Mouse (Mus musculus) layer of hippocampus, adult 8-10 months (tissue): ENCODE results near the gene Lrrc61. TPM values are rescaled to one million over a fixed set of nuclear protein-coding genes. Genes with fewer than 3 reads are reported as not detected.
"Not testable (repeated sequence)": the region's sequence is repeated elsewhere in the genome, so short reads cannot be mapped to it uniquely, and the experiment has no call there.

Source experiments
- DNase-seq, 2 experiments: peaks; one replicate each; pipeline ENCODE4 v3.0.0; 2022; ENCODE audit warnings: low spot score in 2 of 2
- total RNA-seq, 4 experiments: library from RNA; stranded (reverse); gene quantifications; 2 replicates each; pipeline ENCODE4 v1.2.4; 2022

Gene Lrrc61
- 10 to 100 TPM; 33.0 to 38.0 (median 35.2) TPM for total RNA-seq

DNA sequence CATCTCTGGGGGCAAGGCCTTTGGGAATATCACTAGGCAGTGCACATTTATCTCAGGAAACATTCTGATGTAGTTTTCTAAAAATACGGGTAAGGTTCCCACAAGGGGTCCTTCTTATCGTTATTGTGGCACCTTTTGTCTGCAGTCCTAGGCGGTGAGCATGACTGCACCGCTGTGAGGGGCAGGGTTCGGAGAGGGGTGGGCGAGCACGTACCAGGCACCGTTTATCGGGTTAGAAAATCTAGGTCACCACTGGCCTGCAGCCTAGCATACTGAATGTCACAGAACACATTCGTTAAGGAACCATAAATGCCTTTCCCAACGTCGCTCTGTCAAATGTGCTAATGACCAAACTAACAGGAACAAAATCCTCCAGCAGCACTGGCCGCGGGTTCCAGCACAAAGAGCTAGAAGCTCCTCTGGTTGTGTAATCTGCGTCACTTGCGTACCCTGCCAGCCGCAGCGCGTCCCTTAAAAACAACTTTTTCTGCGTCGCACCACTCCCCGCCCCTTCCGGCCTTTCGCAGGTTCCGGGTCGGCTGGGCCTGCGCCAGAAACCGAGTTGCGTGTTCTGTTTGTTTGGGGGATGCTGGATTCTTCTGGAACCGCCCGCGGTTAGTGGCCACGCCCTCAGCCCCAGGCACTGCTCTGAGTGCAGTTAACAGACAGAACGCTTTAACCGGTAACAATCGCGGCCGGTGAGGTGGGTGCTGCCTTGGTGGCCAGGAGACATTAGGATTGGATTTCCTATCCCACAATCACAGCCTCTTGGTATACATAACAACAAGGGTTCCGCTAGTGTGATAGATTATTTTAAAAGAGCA, at the start of gene Lrrc61:
Gene Lrrc61 (plus strand): TSS at position 517 of the 824 bp plus-strand sequence.
- peak; percentile 96 to 98 for DNase-seq

DNA sequence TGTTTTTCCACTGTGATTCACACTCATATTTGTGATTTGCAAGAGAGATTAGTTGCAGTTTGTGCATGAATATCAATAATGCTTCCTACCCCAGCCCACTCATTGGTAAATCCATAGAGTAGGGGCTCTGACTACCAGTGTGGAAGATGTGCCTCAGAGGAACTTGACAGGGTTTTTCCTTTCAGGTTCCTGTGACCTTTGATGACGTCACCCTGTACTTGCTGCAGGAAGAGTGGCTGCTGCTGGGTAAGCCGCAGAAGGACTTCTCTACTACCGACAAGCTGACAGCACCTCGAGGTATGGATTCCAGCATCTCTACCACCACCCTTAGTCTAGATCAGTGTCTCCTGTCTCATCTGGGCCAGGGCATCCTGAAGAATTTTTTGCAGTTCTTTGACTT, 46.5 kb upstream of the Lrrc61 start:
- DNase-seq = no peak

DNA sequence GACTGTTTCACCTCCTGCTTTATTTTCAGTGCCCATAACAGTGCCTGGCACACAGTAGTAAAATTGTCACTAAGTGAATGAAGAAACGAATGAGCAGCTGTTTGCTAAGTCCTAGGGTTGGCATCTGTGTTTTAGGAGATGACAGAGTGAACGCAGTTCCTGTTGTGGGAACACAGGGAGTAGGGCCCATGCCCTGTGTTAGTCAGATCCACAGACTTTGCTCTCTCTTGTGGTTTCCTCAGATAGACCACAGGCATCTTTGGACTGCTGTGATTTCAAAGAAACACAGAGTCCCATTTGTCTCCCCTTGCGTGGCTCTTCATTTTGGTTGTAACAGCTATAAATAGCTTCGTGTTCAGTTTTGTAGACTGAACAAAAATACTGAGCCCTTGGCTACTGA, 44.2 kb upstream of the Lrrc61 start:
- no peak for DNase-seq

DNA sequence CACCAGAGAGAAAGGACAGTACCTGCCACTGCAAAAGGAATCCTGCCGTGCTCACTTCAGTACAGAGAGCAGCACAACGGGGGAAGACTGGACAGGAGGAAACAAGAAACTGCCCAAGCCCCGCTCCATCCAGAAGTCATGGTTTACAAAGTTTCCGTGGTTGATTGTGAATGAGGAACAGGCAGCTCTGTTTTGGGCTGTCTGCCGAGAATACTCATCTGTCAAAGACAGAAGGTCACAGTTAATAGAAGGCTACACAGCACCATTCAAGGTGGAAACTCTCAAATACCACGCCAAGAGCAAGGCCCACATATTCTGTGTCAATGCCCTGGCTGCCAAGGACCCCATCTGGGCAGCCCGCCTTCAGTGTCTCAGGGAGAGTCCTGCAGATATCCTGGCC, 42.7 kb upstream of the Lrrc61 start:
- no peak for DNase-seq

DNA sequence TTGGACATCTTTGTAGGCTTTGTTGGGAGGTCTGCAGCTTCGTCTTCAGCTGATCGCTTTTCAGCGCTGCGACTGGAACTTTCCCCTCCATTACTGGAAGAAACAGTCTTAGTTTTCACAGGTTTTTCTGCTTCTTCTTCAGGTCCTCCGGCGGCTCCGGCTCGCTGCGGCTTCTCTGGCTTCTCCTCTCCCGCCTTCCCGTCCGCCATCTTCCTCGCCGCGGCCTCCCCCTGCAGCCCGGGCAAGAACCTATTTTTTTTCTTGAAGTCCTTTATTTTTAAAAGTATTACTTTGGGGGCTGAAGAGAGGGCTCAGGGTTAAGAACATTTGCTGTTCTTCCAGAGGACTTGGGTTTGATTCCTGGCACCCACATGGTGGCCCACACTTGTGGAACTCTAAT, 29.7 kb upstream of the Lrrc61 start:
- not testable (repeated sequence) for DNase-seq

DNA sequence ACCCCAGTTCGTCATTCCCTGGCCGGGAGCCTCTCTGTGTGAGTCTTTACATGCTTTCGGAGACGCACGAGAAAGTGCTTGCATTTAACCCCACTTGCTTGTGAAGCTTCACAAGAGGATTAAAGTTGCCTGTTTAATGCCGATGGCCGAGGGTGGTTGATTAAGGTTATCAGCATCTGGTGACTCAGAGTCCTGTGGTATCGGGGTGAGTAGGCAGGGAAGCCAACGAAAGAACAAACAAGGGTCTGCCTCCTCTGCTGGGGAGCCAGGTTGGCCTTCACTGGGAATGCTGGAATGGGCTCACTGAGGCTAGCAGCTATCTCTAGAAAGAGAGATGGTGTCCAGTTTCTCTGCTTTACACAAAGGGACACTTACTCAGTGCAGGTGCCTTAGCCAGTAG, 26.7 kb upstream of the Lrrc61 start:
- no peak for DNase-seq

DNA sequence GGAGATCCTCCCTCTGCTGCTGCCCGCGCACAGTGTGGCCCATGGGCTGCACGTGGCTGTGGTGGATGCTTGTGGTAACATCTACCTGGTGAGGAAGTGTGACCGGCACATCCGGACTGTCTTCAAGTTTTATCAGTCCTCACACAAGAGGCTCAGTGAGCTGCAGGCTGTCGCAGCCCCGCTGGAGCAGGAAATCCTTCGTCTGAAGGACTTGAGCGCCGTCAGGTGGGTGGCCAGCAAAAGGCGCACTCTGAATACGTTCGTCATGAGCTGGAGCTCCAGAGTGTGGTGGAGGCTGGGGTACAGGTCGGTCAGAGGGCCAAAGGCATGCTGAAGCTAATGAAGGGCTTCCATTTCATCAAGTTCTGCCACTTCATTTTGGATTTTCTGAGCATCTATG, 25.3 kb upstream of the Lrrc61 start:
- no peak for DNase-seq

DNA sequence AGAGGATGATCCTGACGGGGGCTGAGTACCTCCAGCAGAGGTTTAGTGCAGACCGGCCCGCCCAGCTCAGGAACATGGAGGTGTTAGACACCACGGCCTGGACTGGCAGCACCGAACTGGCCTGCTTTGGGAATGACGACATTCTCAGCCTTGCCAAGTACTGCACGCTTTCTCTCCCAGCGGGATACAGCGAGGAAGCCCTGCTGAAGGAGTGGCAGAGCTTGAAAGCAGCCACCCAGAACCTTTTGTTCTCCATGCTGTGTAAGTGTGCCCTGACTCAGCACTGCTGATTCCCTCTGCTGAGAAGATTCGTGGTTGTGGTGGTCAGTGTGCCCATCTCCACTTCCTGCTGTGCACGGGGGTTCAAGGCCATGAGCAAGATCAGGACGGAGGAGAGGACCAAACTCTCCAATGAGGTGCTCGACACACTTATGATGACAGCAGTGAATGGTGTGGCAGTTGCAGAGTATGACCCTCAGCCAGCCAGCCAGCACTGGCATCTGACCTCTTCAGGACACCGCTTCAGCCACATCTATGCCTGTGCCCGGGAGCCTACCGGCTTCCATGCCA, 24.6 kb upstream of the Lrrc61 start:
- no peak for DNase-seq

DNA sequence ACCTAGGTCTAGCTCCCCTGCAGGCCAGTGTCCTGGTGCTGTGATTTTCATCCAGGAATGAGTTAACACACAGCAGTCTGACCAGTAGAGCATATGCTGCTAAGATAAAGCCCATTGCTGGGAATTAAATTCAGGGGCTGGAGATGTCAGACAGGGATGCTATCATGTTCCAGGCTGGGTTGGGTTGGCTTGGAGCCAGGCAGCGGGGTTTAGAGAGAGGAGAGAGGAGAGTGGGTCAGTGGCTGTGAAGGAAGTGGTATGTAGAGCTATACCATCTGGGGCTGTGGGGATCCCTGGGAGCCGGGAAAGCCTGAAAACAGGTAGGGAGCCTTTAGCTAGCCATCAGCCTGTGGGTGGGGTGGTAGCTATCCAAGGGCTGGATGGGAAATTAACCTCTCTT, 23.7 kb upstream of the Lrrc61 start:
- no peak for DNase-seq

DNA sequence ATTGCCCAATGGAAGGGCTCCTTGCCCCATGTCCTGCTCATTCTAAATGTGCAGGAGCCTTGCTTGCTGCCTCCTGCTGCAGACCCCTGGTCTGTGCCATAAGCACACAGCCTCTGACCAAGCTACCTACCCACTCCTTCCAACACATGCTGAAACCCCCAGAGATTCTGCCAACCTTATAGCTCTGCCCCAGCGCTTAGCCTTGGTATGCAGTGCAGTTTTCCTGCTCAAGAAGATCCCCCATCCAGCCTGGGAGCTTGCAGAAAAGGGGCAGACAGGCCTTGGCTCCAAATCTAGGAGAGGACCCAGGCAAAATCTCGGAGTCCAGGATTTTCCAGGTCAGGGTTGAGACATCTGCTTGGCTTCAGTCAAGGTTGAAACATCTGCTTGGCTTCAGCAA, 21.1 kb upstream of the Lrrc61 start:
- no peak for DNase-seq

DNA sequence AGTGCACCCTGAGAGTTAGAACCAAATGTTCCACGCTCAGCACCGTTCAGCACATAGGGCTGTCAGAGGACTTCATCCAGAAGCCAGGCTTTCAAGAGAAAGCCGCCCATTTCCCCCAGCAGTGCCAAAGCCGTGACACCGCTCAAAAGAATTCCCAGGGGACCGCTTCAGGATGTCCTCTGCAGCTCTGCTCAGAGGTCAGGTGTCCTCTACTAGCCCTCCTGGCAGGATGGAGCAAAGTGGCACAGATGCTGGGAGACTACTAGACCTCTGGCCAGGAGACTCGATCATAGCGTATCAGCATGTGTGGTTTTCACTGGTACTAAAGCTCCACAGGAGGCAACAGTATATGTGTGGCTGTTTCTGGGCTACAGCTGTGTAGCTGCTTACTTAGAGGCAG, 19.7 kb upstream of the Lrrc61 start:
- DNase-seq = no peak

DNA sequence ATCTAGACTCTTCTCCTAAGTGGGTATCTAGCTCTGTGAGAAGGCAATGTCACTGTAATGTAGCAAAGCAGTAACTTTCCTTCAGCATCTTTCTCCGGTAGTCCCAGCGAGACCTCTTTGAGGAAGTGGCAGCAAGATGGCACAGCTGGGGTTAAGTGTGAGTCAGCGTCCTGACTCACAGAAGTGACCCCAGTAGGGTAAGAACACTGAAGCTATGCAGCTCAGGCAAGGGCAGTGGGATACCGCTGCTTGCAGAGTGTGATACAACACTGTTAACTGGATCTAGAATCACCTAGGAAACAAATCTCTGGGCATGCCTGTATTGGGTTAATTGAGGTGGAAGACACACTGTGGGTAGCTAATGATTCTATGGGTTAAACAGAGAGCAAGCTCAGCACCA, 18.5 kb upstream of the Lrrc61 start:
- no peak for DNase-seq

DNA sequence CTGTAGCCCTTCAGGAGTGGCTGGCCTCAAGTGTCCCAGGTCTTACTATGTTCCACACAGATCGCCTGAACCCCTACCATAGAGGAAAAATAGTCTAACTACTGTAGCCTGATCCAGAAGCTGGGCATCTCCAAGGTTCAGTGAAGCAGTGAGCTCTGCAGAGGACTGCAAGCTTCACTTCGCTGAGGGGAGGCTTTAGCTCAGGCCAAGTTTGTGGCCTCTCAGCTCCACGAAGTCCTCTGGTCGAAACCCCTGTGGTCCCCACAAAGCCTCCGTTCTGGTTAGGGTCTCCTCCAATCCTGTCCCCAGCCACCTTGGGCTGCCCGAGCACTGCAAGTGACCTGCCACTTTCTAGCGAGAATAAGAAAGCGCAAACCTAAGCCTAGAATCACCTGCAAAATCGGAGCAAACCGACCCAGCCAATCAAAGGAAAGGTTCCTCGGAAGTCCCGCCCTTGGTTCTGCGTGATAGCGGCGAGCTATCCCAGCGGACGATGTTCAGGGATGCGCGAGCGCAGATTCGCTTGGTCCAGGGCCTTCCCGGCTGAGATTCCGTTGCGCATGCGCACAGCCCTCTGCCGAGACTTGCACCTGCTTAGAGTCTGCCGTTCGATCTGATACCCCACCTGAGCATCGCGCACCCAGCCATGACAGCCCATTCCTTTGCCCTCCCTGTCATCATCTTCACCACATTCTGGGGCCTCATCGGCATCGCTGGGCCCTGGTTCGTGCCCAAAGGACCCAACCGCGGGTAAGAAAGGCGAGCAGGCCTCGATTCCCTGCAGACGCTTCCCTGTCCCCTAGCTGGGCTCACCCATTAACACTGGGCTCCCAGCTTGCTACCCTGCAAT, 17.3 kb upstream of the Lrrc61 start, which contains the start of gene Atp6v0e2:
Gene Atp6v0e2 (plus strand): TSS at position 511 of the 850 bp plus-strand sequence.
- peak; percentile 88 to 92 for DNase-seq

DNA sequence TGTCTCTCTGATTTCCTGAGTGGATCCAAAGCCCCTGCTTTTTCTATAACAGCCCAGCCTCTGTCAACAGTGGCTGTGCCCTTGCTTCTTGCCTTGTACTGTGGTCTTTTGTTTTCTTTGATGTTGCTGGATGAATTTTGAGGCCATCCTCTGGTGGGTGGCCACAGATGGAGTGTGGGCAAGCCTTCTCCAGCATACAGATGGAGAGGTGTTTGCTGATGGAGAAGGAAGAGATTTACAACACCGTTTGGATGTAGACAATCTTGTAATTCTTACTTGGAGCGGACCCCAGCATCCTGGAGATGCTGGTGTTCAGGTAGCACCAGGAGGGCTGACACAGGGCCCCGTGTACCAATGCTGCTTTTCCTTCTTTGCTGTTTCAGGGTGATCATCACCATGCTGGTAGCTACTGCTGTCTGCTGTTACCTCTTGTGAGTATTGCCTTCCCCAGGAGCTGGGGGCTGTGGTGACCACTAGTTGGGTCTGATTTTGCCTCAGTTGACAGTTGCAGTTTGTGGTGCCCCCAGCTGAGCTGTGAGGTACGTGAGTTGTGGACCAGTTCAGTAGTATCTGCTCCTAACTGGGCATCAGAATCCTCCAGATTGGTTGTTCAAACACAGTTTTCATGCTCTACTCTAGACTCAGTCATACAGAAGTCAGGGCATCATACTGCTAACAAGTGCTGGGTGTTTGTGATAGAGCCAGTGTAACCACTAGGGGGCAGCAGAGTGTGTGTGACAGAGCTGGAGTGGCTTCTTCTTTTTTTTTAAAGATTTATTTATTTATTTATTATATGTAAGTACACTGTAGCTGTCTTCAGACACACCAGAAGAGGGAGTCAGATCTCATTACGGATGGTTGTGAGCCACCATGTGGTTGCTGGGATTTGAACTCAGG, 15.5 kb upstream of the Lrrc61 start:
- peak in 1 of 2 experiments; percentile 83 for DNase-seq

DNA sequence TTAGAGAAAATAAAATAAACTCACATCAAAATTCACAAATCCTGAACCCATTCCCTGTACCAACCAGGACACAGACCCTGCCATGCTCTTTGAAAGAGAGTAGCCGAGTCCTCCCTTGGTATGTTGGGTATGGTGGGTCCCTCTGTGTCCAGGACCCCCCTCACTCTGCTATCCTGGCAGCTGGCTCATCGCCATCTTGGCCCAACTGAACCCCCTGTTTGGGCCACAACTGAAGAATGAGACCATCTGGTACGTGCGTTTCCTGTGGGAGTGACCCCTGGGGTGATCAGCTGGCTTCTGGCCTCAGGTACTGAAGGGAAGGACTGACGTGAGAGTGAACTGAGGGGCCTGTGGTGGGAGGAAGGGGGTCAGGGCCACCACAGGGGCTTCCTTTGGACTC, 14.7 kb upstream of the Lrrc61 start:
- no peak for DNase-seq

DNA sequence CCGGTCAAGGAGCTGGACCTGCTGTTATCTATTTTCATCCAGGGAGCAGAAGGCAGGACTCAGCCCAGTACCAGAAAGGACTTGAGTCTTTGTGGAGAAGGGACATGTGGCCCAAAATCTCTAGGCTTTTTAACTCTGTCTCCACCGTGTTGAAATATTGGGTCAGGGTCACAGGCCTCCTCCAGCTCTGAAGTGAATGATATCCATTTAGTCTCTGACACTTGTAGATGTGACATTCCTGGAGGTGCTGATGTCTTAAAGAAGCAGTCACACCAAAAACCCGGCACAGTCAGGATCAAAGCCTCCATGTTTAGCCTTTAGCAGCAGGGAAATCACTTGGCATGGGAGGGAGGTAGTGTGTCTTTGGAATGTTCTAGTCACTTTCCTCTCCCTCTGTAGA, 13.9 kb upstream of the Lrrc61 start:
- DNase-seq = no peak

DNA sequence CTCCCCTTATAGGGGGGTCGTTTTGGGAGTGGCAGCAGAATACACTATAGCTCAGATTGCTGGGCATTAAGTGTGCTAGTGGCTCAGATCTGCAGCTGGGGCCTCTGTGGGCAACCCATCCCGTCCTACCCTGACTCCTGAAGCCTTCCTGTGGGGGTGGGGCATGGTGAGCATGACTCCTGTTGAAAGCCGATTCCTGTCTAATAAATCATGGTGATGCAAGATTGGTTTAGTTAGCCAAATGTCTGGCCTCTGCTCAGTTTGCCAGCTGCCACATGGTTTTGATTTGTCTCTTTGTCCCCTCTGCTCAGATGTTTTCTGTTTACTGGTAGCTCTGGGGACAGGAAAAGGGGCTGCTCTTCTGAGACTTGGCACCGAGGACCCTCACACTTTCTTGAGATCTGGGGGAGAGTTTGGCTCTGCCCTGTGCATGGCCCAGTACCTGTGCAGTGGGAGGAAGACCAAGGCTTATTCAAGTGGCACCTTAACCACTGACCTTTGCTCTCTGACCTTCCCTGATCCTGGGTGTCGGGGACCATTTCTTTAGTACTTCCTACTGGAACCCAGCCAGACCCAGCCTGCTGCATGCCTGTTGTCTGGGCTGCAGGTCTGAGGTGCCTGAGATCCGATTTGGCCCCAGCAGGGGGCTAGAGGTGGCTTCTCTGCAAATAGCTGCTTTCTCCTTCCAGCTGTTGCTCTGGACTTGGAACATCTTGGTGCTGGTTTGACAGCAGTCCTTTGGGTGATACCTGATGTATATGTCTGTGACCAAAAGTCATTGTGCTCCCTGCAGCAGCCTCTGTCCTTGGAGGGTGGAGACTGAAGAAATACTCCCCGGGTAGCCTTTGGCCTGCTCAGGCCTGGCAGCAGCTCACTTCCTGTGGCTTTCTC, 12.8 kb upstream of the Lrrc61 start:
- no peak for DNase-seq

DNA sequence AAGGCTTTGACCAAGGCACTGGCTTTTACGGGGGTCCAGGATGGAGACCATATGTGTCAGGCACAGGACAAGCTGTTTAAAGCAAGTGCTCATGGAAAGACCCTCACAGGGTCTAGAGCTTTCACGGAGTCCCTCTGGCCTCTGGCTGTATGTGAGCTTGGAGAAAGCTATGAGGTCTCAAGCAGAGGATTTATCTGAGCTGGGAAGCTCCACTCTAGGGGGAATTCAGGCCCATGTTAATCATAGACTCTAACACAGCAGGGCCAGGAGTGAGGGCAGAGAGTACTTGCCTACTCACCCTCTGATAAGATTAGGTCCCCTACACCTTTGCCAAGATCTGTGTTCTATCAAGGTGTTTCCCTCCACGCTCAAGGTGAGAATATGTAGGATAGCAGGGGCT, 12.0 kb upstream of the Lrrc61 start:
- DNase-seq = no peak

DNA sequence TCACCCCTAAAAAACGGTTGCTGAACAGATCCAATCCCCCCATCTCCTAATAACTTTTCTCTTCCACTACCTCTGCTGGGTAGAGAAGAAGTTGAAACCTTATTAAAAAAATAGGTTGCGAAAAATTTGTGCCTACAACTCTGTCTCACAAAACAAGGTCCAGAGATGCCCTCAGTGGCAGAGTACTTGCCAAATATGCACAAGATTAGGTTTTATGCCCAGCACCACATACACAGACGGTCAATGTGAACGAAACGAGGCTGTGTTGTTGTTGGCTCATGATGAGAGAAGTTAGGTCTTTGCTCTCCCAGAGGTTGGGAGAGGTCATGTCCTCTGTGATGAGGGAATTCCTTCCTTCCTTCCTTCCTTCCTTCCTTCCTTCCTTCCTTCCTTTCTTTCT, 9.3 kb upstream of the Lrrc61 start:
- DNase-seq = no peak

DNA sequence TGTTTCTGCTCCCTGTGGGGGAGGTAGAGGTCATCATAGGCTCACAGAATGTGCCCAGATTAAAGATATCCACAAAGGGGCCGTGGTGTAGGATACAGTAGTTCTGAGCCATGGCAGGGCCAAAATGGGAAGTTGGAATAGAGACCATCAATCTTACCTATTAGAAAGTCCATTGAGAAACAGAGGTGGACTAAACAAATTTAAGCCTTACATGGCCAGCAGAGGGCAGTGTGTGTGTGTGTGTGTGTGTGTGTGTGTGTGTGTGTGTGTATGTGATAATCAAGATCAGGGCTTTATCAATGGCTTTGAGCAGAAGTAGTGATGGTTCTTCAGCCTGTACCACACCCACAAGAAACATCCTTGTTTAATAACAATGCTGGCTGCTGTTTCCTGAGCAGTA, 8.3 kb upstream of the Lrrc61 start:
- no peak for DNase-seq
